Mouse (Mus musculus) cerebellum, adult 2 months (tissue): Measurements from ENCODE around the gene Ssrp1. TPM values are rescaled to one million over a fixed set of nuclear protein-coding genes. Genes with fewer than 3 reads are reported as not detected.

Experiments
- DNase-seq, 2 experiments: peaks; one replicate each; pipeline ENCODE4 v3.0.0; 2021
- H3K27ac ChIP-seq: fragments of 200-500 bp; 2 replicates; pipeline ENCODE4 v1.5.1; 2012; ENCODE audit warnings: low read length, control low read depth, inconsistent platforms; ENCODE audit not compliant: insufficient read depth
- H3K27me3 ChIP-seq: fragments of 200-500 bp; 2 replicates; pipeline ENCODE4 v1.6.1; 2012; ENCODE audit warnings: inconsistent platforms, mild to moderate bottlenecking, low read length, moderate library complexity; ENCODE audit not compliant: control insufficient read depth, insufficient read depth
- H3K4me1 ChIP-seq: fragments of 200-500 bp; 2 replicates; pipeline ENCODE4 v1.6.1; 2011; ENCODE audit warnings: low read length; ENCODE audit not compliant: control insufficient read depth, insufficient read depth
- H3K4me3 ChIP-seq: fragments of 200-500 bp; replicated peaks from 2 replicates; pipeline ENCODE3; 2011; ENCODE audit warnings: mild to moderate bottlenecking, low read depth, low read length, control low read depth; ENCODE audit not compliant: insufficient read depth
- CTCF ChIP-seq: fragments of 200-500 bp; IDR thresholded peaks from 2 replicates; pipeline ENCODE4 v1.5.1; 2011; ENCODE audit warnings: low read depth, mild to moderate bottlenecking, control low read depth, low read length, moderate library complexity, borderline replicate concordance; ENCODE audit not compliant: insufficient read depth
- POLR2A ChIP-seq: fragments of 200-500 bp; IDR thresholded peaks from 2 replicates; pipeline ENCODE4 v1.6.1; 2011; ENCODE audit warnings: low read length, control low read depth, borderline replicate concordance; ENCODE audit not compliant: insufficient read depth
- WGBS: fragments of 180-500 bp; shearing (Covaris S2); methylation state at CpG from one replicate; pipeline ENCODE4 v1.1.7; 2018; 5-methylcytosine and 5-hydroxymethylcytosine counted together
- polyA plus RNA-seq: library from polyadenylated mRNA; depleted of rRNA; stranded (reverse); fragments of >200 nt; gene quantifications from 2 replicates; pipeline ENCODE4 v1.2.3, GENCODE M21; 2012; rRNA removed

Gene Ssrp1
- polyA plus RNA-seq, 1 experiment: 117 TPM

DNA sequence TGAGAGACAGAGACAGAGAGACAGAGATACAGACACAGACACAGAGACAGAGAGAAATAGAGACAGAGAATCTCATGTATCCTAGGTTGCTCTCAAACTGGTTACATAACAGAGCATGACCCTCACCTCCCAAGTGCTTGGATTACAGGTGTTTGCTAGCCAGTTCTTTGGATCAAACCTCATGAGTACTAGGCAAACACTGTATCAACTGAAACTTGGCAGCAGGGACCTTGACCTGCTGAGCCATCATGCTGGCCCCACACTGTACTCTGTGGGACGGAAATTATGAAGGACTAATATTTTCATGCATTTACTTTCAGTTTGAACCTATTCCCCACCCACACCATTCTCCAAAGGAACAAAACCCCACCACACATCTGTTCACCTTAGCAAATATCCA lies 56.3 kb downstream of the Ssrp1 start:
- TF ChIP-seq CTCF: no peak
- TF ChIP-seq POLR2A: no peak
- no peak overlapping the region for H3K4me3 ChIP-seq

DNA sequence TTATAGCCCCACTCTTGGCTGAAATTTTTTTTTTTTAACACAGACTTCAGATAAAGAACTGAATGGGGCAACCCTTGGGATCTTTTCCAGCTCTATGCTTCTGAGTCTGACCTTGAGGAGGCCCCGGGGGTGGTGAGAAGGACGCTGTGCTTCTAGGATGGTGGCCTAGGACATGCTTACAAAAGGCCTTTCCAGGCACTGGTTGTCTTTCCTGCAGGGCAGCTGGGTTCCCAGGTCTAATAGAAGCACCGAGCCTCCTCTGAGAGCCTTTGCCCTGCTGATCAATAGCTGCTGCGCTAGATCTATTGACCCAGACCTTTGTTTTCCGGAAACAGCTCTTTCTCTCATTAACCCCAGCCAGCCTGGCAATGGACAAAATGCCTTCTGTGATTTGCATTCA lies 58.9 kb downstream of the Ssrp1 start:
- H3K27ac ChIP-seq: no peak overlapping the region
- H3K27me3 ChIP-seq: no peaks in the 10 kb centered on the region
- 53% methylated on average over 5 of the region's 5 CpGs for WGBS
- TF ChIP-seq POLR2A: no peak
- no peak for TF ChIP-seq CTCF
- H3K4me1 ChIP-seq: no peaks in the 10 kb centered on the region
- no peak overlapping the region for H3K4me3 ChIP-seq
- DNase-seq: no peak

More for the DNA sequence above, 56.3 kb downstream of the Ssrp1 start:
- Histone ChIP-seq H3K27me3 (no peaks in the 10 kb centered on the region), H3K4me1 (no peaks in the 10 kb centered on the region), H3K27ac (no peak overlapping the region)
- WGBS: 52% methylated on average over 1 of the region's 1 CpGs
- no peak for DNase-seq

Other genes starting within 250 kb of the Ssrp1 start
- 6.4 and 7.8 TPM in 2 replicates for gene Ube2l6, start 238.4 kb upstream of the Ssrp1 start, polyA plus RNA-seq
- gene Smtnl1, start 214.6 kb upstream of the Ssrp1 start, polyA plus RNA-seq: not detected in 2 replicates
- 83.3 and 88.4 TPM in 2 replicates for gene Timm10, start 210.2 kb upstream of the Ssrp1 start, polyA plus RNA-seq
- 0.25 and 0.43 TPM in 2 replicates for gene Slc43a1, start 198.4 kb upstream of the Ssrp1 start, polyA plus RNA-seq
- 1.2 and 1.7 TPM in 2 replicates for gene Rtn4rl2, start 150.5 kb upstream of the Ssrp1 start, polyA plus RNA-seq
- 0.82 and 1.3 TPM in 2 replicates for gene Slc43a3, start 100.7 kb upstream of the Ssrp1 start, polyA plus RNA-seq
- 0.14 and 0.23 TPM in 2 replicates for gene Prg2, start 56.8 kb upstream of the Ssrp1 start, polyA plus RNA-seq
- gene Prg3, start 49.0 kb upstream of the Ssrp1 start, polyA plus RNA-seq: not detected in 2 replicates
- gene P2rx3, start 228 bp downstream of the Ssrp1 start, polyA plus RNA-seq: 1.6 TPM in 2 replicates
- 38.4 and 39.6 TPM in 2 replicates for gene Tnks1bp1, start 10.8 kb downstream of the Ssrp1 start, polyA plus RNA-seq
- gene Aplnr, start 99.0 kb downstream of the Ssrp1 start, polyA plus RNA-seq: 1.2 and 1.3 TPM in 2 replicates
- 7.3 and 8.3 TPM in 2 replicates for gene Lrrc55, start 160.0 kb downstream of the Ssrp1 start, polyA plus RNA-seq